Mouse (Mus musculus): ENCODE measurements at regions not wholly inside any gene's neighbourhood (a gene's known extent, or its start where the extent isn't known, plus 50 kb on each side); places are given as distances from the start of the nearest gene placed in this dataset.

DNA sequence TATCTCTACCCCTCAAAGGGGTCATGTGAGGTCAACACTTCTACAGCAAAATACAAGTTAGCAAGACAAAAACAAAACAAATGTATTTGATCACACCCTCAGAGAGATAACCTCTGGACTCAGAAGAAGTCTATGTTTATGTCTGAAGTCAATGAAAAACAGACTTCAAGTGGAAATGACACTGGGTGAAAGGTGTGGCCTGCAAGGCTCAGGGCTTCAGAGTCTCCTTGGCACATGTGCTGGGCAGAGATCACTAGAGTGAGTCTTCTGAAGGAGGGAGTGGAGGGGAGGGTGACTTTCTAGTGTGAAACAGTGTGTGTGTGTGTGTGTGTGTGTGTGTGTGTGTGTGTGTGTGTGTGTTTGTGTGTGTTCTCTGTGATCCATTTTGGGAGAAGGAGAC is 68.2 kb downstream of the Il12a start:
- H3K4me1 ChIP-seq (replicated peaks) = peaks cover 17% of the 10 kb centered on the region
- no peak overlapping the region for H3K4me2 ChIP-seq
- no peaks in the 10 kb centered on the region for H3K27me3 ChIP-seq
- H3K9me3 ChIP-seq (replicated peaks) = no peaks in the 10 kb centered on the region
- peak overlapping the region; percentile 66; the same call in 1 of the 2 replicates for H3K27ac ChIP-seq
- no peak for ATAC-seq (replicated peaks; ENCODE audit: insufficient number of reproducible peaks, insufficient read depth, low FRiP score, low read depth)
- H3K4me3 ChIP-seq = no peak overlapping the region
- H3K36me3 ChIP-seq = no peaks in the 10 kb centered on the region
- no peak overlapping the region for H3K9ac ChIP-seq

GRCm38 (mm10) chr3:68759375-68759774 is 68.9 kb downstream of the Il12a start:
- peak overlapping the region; percentile 66 for H3K27ac ChIP-seq
- H3K4me2 ChIP-seq = no peak overlapping the region
- H3K9me3 ChIP-seq (replicated peaks) = no peaks in the 10 kb centered on the region
- no peaks in the 10 kb centered on the region for H3K27me3 ChIP-seq
- no peak overlapping the region for H3K4me3 ChIP-seq
- H3K9ac ChIP-seq = no peak overlapping the region
- peak; percentile 76; the same call in 1 of the 2 replicates for ATAC-seq (replicated peaks; ENCODE audit: insufficient number of reproducible peaks, insufficient read depth, low FRiP score, low read depth)
- WGBS = 43% methylated on average over 8 of the region's 8 CpGs
- peaks cover 19% of the 10 kb centered on the region for H3K4me1 ChIP-seq (replicated peaks)
- H3K36me3 ChIP-seq = no peaks in the 10 kb centered on the region

- peak overlapping the region; percentile 76 for H3K27ac ChIP-seq
- no peaks in the 10 kb centered on the region for H3K9me3 ChIP-seq (replicated peaks)
- ATAC-seq (replicated peaks; ENCODE audit: insufficient number of reproducible peaks, insufficient read depth, low FRiP score, low read depth) = no peak
- H3K36me3 ChIP-seq = no peaks in the 10 kb centered on the region
- no peak overlapping the region for H3K9ac ChIP-seq
- no peaks in the 10 kb centered on the region for H3K27me3 ChIP-seq
- peaks cover 34% of the 10 kb centered on the region for H3K4me1 ChIP-seq (replicated peaks)
- 68% methylated on average over 2 of the region's 2 CpGs for WGBS
- H3K4me3 ChIP-seq = no peak overlapping the region
- H3K4me2 ChIP-seq = no peak overlapping the region
Observed at GRCm38 (mm10) chr3:68760806-68761205, 70.4 kb downstream of the Il12a start.

DNA sequence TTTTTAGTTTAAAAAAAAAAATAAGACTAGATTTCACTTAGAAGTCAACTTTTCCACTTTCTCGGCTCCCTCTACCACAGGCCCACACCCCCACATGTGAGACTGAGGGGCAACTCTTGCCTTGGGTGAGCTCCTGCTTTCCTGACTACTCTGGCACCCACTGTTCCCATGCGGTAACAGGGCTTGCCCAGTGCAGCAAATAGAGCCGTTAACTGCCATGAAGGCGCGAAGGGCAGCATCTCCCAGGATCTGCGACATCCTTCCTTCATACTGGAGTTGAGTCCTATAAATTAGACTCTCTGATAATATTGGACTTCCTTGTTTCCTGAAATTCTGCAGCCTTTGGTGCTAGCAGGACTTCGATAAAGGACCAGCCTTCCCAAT is 70.8 kb downstream of the Il12a start:
- H3K9ac ChIP-seq = no peak overlapping the region
- no peaks in the 10 kb centered on the region for H3K9me3 ChIP-seq (replicated peaks)
- H3K27me3 ChIP-seq = no peaks in the 10 kb centered on the region
- peaks cover 36% of the 10 kb centered on the region for H3K4me1 ChIP-seq (replicated peaks)
- no peak overlapping the region for H3K4me2 ChIP-seq
- H3K27ac ChIP-seq = peak overlapping the region; percentile 76
- H3K4me3 ChIP-seq = no peak overlapping the region
- WGBS = 55% methylated on average over 7 of the region's 7 CpGs
- ATAC-seq (replicated peaks; ENCODE audit: insufficient number of reproducible peaks, insufficient read depth, low FRiP score, low read depth) = no peak
- no peaks in the 10 kb centered on the region for H3K36me3 ChIP-seq

DNA sequence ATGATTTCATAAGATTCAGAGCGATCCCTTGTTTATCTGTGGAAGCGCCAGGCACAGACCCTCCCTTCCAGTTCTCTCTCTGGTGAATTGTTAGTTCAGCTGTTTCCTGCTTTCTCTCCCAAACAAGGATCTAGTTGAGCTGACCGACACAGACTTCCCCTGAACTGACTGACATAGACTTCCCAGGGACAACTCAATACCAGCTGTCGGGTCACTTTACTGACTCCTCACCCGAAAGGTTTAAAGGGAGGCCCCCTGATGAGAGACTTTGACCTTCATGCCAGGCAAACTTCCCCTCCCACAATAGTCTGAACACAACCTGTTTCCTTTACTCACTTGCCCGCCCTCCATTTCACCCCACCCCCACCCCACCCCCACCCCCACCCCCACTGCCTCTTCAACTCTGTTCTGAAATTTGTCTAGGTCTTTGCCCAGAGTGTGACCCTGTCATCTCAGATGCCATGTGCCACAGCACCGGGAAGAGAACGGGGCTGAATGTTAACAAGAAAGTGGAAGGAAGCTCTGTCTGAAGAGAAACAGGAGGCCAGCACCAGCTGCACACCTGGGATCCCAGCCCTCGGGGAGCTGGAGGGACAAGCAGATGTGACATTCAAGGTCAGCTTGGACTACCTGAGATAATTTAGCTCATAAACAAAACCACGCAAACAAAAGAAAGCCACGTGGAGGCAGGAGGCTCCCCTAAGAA is 71.3 kb downstream of the Il12a start:
- Histone ChIP-seq H3K36me3 (no peaks in the 10 kb centered on the region), H3K9ac (no peak overlapping the region), H3K27me3 (no peaks in the 10 kb centered on the region), H3K4me3 (no peak overlapping the region), H3K4me2 (0 out of 2 replicates have a peak overlapping the region, but pooled peaks have one; percentile 3), H3K27ac (peak overlapping the region; percentile 76), H3K4me1 (replicated peaks) (peaks cover 37% of the 10 kb centered on the region), H3K9me3 (replicated peaks) (no peaks in the 10 kb centered on the region)
- peak; percentile 24; the same call in 1 of the 2 replicates for ATAC-seq (replicated peaks; ENCODE audit: insufficient number of reproducible peaks, insufficient read depth, low FRiP score, low read depth)
- WGBS = 18% methylated on average over 11 of the region's 11 CpGs

GRCm38 (mm10) chr3:68762988-68763387 is 72.5 kb downstream of the Il12a start:
- WGBS = 88% methylated on average over 8 of the region's 8 CpGs
- ATAC-seq (replicated peaks; ENCODE audit: insufficient number of reproducible peaks, insufficient read depth, low FRiP score, low read depth) = no peak
- Histone ChIP-seq H3K9me3 (replicated peaks) (no peaks in the 10 kb centered on the region), H3K9ac (no peak overlapping the region), H3K4me2 (no peak overlapping the region), H3K4me3 (no peak overlapping the region), H3K27me3 (no peaks in the 10 kb centered on the region), H3K27ac (no peak overlapping the region), H3K36me3 (no peaks in the 10 kb centered on the region), H3K4me1 (replicated peaks) (peaks cover 39% of the 10 kb centered on the region)

DNA sequence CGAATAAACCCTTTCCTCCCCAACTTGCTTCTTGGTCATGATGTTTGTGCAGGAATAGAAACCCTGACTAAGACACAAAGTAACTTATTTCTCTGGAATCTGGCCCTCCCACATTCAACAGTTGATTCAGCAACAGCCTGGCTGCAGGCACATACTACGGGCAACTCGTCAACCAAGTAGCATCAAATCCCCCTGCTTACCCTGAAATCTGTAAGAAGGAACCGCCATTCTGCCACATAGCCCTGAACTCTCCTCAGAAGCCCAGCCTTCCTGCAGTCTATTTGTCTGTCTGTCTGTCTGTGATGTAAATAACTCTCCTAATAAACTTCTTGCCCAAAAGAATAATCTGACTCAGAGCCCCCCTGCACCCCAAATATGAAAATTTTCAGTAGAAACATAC is 73.9 kb downstream of the Il12a start:
- Histone ChIP-seq H3K4me1 (replicated peaks) (peaks cover 34% of the 10 kb centered on the region), H3K9ac (no peak overlapping the region), H3K36me3 (no peaks in the 10 kb centered on the region), H3K9me3 (replicated peaks) (no peaks in the 10 kb centered on the region), H3K27ac (peak overlapping the region; percentile 48), H3K4me3 (no peak overlapping the region), H3K4me2 (no peak overlapping the region), H3K27me3 (no peaks in the 10 kb centered on the region)
- 68% methylated on average over 4 of the region's 4 CpGs for WGBS
- no peak for ATAC-seq (replicated peaks; ENCODE audit: insufficient number of reproducible peaks, insufficient read depth, low FRiP score, low read depth)

DNA sequence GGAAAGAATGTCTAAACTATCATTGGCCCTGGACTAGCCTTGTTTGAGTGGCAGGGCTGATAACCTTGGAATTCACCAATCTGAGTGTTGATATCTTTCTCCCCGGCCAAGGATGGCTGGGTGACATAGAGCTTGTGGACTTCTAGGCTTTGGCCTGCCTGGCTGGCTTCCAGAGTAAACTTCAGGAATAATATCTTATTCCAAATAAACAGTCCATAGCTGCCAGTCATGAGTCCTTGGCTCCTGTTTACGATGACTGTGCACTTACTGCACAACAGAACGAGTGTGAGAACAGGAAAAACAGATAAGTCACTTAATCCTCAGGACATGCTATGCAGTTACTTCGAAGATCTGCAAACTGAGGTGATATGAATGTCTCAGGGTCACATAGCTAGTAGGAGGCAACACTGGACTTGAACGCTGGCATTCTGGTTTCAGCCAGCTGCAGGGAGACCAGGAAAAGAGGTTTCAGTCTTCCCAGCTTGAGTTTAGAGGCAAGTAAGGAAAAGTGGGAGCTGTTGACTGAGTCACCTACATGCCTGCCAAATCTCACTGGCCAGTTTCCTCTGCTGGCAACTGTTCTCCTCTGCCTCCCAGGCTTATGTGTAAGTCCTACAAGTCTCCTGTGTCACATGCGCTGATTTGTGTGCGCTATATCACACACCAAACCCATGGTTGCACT is 74.6 kb downstream of the Il12a start:
- peak; percentile 82 for ATAC-seq (replicated peaks; ENCODE audit: insufficient number of reproducible peaks, insufficient read depth, low FRiP score, low read depth)
- no peak overlapping the region for H3K9ac ChIP-seq
- no peaks in the 10 kb centered on the region for H3K9me3 ChIP-seq (replicated peaks)
- H3K4me3 ChIP-seq = no peak overlapping the region
- H3K36me3 ChIP-seq = no peaks in the 10 kb centered on the region
- H3K4me1 ChIP-seq (replicated peaks) = peaks cover 33% of the 10 kb centered on the region
- WGBS = 21% methylated on average over 7 of the region's 7 CpGs
- H3K4me2 ChIP-seq = 0 out of 2 replicates have a peak overlapping the region, but pooled peaks have one; percentile 19
- H3K27me3 ChIP-seq = no peaks in the 10 kb centered on the region
- H3K27ac ChIP-seq = peak overlapping the region; percentile 48

GRCm38 (mm10) chr3:68771579-68771978 is 81.1 kb downstream of the Il12a start:
- no peak overlapping the region for H3K4me2 ChIP-seq
- peaks cover 3% of the 10 kb centered on the region; the same call in 1 of the 2 replicates for H3K4me1 ChIP-seq (replicated peaks)
- H3K36me3 ChIP-seq = no peaks in the 10 kb centered on the region
- H3K4me3 ChIP-seq = no peak overlapping the region
- no peak overlapping the region for H3K27ac ChIP-seq
- no peaks in the 10 kb centered on the region for H3K27me3 ChIP-seq
- ATAC-seq (replicated peaks; ENCODE audit: insufficient number of reproducible peaks, insufficient read depth, low FRiP score, low read depth) = no peak
- no peak overlapping the region for H3K9ac ChIP-seq
- 78% methylated on average over 3 of the region's 3 CpGs for WGBS
- H3K9me3 ChIP-seq (replicated peaks) = no peaks in the 10 kb centered on the region

- Histone ChIP-seq H3K9ac (no peak overlapping the region), H3K4me2 (no peak overlapping the region), H3K4me3 (no peak overlapping the region), H3K27ac (no peak overlapping the region), H3K27me3 (no peaks in the 10 kb centered on the region), H3K36me3 (no peaks in the 10 kb centered on the region), H3K9me3 (replicated peaks) (no peaks in the 10 kb centered on the region), H3K4me1 (replicated peaks) (peaks cover 10% of the 10 kb centered on the region)
- ATAC-seq (replicated peaks; ENCODE audit: insufficient number of reproducible peaks, insufficient read depth, low FRiP score, low read depth) = no peak
- 68% methylated on average over 2 of the region's 2 CpGs for WGBS
Observed at GRCm38 (mm10) chr3:68777801-68778200, 87.4 kb downstream of the Il12a start.

GRCm38 (mm10) chr3:68778354-68779040 is 88.1 kb downstream of the Il12a start:
- no peak for ATAC-seq (replicated peaks; ENCODE audit: insufficient number of reproducible peaks, insufficient read depth, low FRiP score, low read depth)
- Histone ChIP-seq H3K36me3 (no peaks in the 10 kb centered on the region), H3K27me3 (no peaks in the 10 kb centered on the region), H3K4me2 (no peak overlapping the region), H3K9me3 (replicated peaks) (no peaks in the 10 kb centered on the region), H3K9ac (no peak overlapping the region), H3K27ac (no peak overlapping the region), H3K4me3 (no peak overlapping the region), H3K4me1 (replicated peaks) (peaks cover 17% of the 10 kb centered on the region)
- 72% methylated on average over 16 of the region's 16 CpGs for WGBS

Measured in heart, embryonic 15.5 days (tissue).